Mouse (Mus musculus) Patski (cell line): ENCODE measurements at regions not wholly inside any gene's neighbourhood (a gene's known extent, or its start where the extent isn't known, plus 50 kb on each side); places are given as distances from the start of the nearest gene placed in this dataset.
A peak's percentile ranks its signal among the peaks of the same experiment; 100 is the strongest.

Experiments used
- ATAC-seq: fragments of 100-300 bp; one replicate; pipeline ENCODE4 v1.8.0; 2021
- CTCF ChIA-PET: fragments of 350-600 bp; sonication (Branson Sonifier 250); formaldehyde crosslinking; loops from one replicate; lab custom pipeline; 2022; ENCODE audit warnings: inconsistent platforms; lab: Charles Lee
- POLR2A ChIA-PET: fragments of 350-600 bp; sonication (Branson Sonifier 250); formaldehyde crosslinking; loops from one replicate; lab custom pipeline; 2022; ENCODE audit warnings: antibody characterized with exemption, inconsistent platforms; lab: Charles Lee
- DNase-seq: peaks from one replicate; pipeline ENCODE4 v3.0.0-alpha.2; 2011; ENCODE audit warnings: low read depth, low spot score
- H3K27me3 ChIP-seq: fragments of 371-371 bp; one replicate; pipeline ENCODE4 v1.5.1; 2021
- CTCF ChIP-seq: fragments of 100-300 bp; IDR thresholded peaks from one replicate; pipeline ENCODE4 v1.5.1; 2021
- in situ Hi-C: fragments of 300-500 bp; cut with MboI; formaldehyde crosslinking; loops from 3 replicates; pipeline ENCODE4 v1.11.1; 2018; ENCODE audit warnings: low pct_unique_long_range_greater_than_20kb, mixed read lengths

- TF ChIP-seq CTCF, result peak; percentile 48
- in situ Hi-C loops, result no loop called here
- DNase-seq, result no peak
- no peaks in the 10 kb centered on the region for H3K27me3 ChIP-seq
- no peak for ATAC-seq
- ChIA-PET CTCF (interaction anchor here (0.8 to 1.6 kb wide), 2 partner anchors 8 to 61 kb away, joined by 3 read pairs; no protein-coding TSS in a partner anchor), POLR2A (no interaction called here)
Measured at GRCm38 (mm10) chr15:60762071-60762470, 91.5 kb downstream of the Fam84b start.

- POLR2A ChIA-PET, result no interaction called here
- no peak for ATAC-seq
- CTCF ChIA-PET, result interaction anchor here (2.0 kb wide), 1 partner anchor 11 kb away, joined by 7 read pairs; no protein-coding TSS in a partner anchor
- in situ Hi-C loops, result no loop called here
- DNase-seq, result no peak
- TF ChIP-seq CTCF, result peak; percentile 70
- no peaks in the 10 kb centered on the region for H3K27me3 ChIP-seq
Measured at GRCm38 (mm10) chr15:60760015-60760437, 93.6 kb downstream of the Fam84b start.

- no peaks in the 10 kb centered on the region for H3K27me3 ChIP-seq
- in situ Hi-C loops, result loop anchor here (10.0 kb wide), 2 partner anchors 341 to 649 kb away; no protein-coding TSS in a partner anchor
- TF ChIP-seq CTCF, result no peak
- ATAC-seq (no peak), DNase-seq (no peak)
- ChIA-PET CTCF (no interaction called here), POLR2A (no interaction called here)
Measured at GRCm38 (mm10) chr15:60754246-60754645, 99.3 kb downstream of the Fam84b start.

GRCm38 (mm10) chr15:60739598-60739997 lies 114.0 kb downstream of the Fam84b start:
- H3K27me3 ChIP-seq, result no peaks in the 10 kb centered on the region
- in situ Hi-C loops, result no loop called here
- POLR2A ChIA-PET, result no interaction called here
- no peak for TF ChIP-seq CTCF
- DNase-seq (peak; percentile 49), ATAC-seq (peak; percentile 83)
- CTCF ChIA-PET, result no interaction called here

GRCm38 (mm10) chr15:60738258-60738657 lies 115.3 kb downstream of the Fam84b start:
- no peak for TF ChIP-seq CTCF
- in situ Hi-C loops, result no loop called here
- DNase-seq (no peak), ATAC-seq (no peak)
- no peaks in the 10 kb centered on the region for H3K27me3 ChIP-seq
- POLR2A ChIA-PET, result no interaction called here
- CTCF ChIA-PET, result no interaction called here

GRCm38 (mm10) chr15:60732416-60732815 lies 121.2 kb downstream of the Fam84b start:
- no peaks in the 10 kb centered on the region for H3K27me3 ChIP-seq
- ChIA-PET CTCF (no interaction called here), POLR2A (no interaction called here)
- TF ChIP-seq CTCF, result no peak
- ATAC-seq, result no peak
- no peak for DNase-seq
- in situ Hi-C loops, result no loop called here

GRCm38 (mm10) chr15:60728754-60729153 lies 124.8 kb downstream of the Fam84b start:
- DNase-seq (no peak), ATAC-seq (no peak)
- ChIA-PET CTCF (no interaction called here), POLR2A (interaction anchor here (0.6 kb wide), 1 partner anchor 67 kb away, joined by 5 read pairs; no protein-coding TSS in a partner anchor)
- in situ Hi-C loops, result no loop called here
- no peaks in the 10 kb centered on the region for H3K27me3 ChIP-seq
- no peak for TF ChIP-seq CTCF

- POLR2A ChIA-PET, result interaction anchor here (0.6 kb wide), 1 partner anchor 67 kb away, joined by 5 read pairs; no protein-coding TSS in a partner anchor
- DNase-seq (no peak), ATAC-seq (no peak)
- no peak for TF ChIP-seq CTCF
- CTCF ChIA-PET, result no interaction called here
- in situ Hi-C loops, result no loop called here
- H3K27me3 ChIP-seq, result no peaks in the 10 kb centered on the region
Measured at GRCm38 (mm10) chr15:60728337-60728736, 125.2 kb downstream of the Fam84b start.

GRCm38 (mm10) chr15:60719332-60719731 lies 134.2 kb downstream of the Fam84b start:
- no peak for DNase-seq
- ChIA-PET CTCF (no interaction called here), POLR2A (no interaction called here)
- no peaks in the 10 kb centered on the region for H3K27me3 ChIP-seq
- no peak for TF ChIP-seq CTCF
- no peak for ATAC-seq
- in situ Hi-C loops, result no loop called here

GRCm38 (mm10) chr15:60708678-60709077 lies 144.9 kb downstream of the Fam84b start:
- no peak for TF ChIP-seq CTCF
- DNase-seq (no peak), ATAC-seq (peak; percentile 69)
- CTCF ChIA-PET, result interaction anchor here (1.4 kb wide), 1 partner anchor 57 kb away, joined by 3 read pairs; no protein-coding TSS in a partner anchor
- POLR2A ChIA-PET, result no interaction called here
- H3K27me3 ChIP-seq, result no peaks in the 10 kb centered on the region
- in situ Hi-C loops, result no loop called here

- no peak for TF ChIP-seq CTCF
- no peak for DNase-seq
- in situ Hi-C loops, result no loop called here
- CTCF ChIA-PET, result no interaction called here
- ATAC-seq, result no peak
- H3K27me3 ChIP-seq, result no peaks in the 10 kb centered on the region
- POLR2A ChIA-PET, result no interaction called here
Measured at GRCm38 (mm10) chr15:60706009-60706408, 147.6 kb downstream of the Fam84b start.

- CTCF ChIA-PET, result no interaction called here
- no peak for ATAC-seq
- no peak for DNase-seq
- POLR2A ChIA-PET, result no interaction called here
- TF ChIP-seq CTCF, result no peak
- no peaks in the 10 kb centered on the region for H3K27me3 ChIP-seq
- in situ Hi-C loops, result no loop called here
Measured at GRCm38 (mm10) chr15:60701273-60701672, 152.3 kb downstream of the Fam84b start.
